Mouse (Mus musculus): ENCODE data around the gene Srsf3. TPM values are rescaled to one million over a fixed set of nuclear protein-coding genes. Genes with fewer than 3 reads are reported as not detected.
A peak's percentile ranks its signal among the peaks of the same experiment; 100 is the strongest.

The Srsf3 gene
- polyA plus RNA-seq, 1 experiment, result 69.4 TPM

DNA sequence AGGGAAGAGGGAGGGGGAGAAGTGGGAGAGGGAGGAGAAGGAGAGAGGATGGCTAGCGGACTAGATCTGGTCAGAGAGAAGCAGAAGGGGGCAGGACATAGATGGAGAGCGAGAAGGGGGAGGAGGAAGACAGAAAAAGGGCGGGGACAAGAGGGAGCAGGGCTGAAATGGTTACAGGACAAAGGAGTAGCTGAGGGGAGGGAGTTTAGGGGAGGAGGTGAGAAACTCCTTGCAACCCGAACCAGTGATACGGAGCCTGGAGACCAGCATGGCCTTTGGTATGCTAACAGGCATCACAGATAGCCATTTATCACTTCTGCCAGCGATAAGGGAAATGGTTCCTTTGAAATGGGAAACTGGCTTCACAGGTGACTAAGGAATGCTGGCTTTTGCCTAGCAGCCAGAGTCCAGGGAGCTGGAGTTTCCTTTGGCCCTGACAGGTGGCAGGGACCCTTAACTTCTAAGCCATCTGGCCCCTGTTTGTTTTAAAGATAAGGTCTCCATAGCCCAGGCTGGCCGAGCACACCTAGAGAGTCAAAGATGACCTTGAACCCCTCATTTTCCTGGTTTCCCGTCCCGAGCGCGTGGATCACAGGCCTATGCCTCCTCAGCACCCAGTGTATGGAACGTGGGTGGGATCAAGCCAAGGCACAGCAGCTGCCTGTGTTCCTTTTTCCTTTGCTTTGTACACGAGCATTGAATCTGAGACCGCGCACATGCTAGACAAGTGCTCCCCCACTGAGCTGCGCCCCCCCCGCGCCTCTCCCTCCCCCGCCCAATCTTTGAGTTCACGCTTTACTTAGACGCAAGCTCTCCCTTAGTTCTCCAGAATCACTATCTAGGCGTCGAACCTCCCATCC, 48.6 kb downstream of the Srsf3 start:
- Histone ChIP-seq H3K27me3 (ENCODE audit: control insufficient read depth, insufficient read depth, low read length) (no peaks in the 10 kb centered on the region), H3K4me1 (ENCODE audit: control insufficient read depth, insufficient read depth, insufficient read length, low read length) (peaks cover 18% of the 10 kb centered on the region), H3K36me3 (ENCODE audit: control insufficient read depth, insufficient read depth, low read length) (no peaks in the 10 kb centered on the region), H3K27ac (ENCODE audit: insufficient read depth, low read depth, low read length) (peak overlapping the region; percentile 29; the same call in 1 of the 2 replicates), H3K4me3 (ENCODE audit: low read depth, low read length) (no peak overlapping the region)
- TF ChIP-seq CTCF (IDR thresholded peaks at IDR 0.05; ENCODE audit: extremely low read depth, insufficient read length, insufficient replicate concordance, low read depth, low read length) (no peak), POLR2A (IDR thresholded peaks at IDR 0.05; ENCODE audit: low read depth, low read length) (no peak)
- 11% methylated on average over 23 of the region's 23 CpGs for WGBS

DNA sequence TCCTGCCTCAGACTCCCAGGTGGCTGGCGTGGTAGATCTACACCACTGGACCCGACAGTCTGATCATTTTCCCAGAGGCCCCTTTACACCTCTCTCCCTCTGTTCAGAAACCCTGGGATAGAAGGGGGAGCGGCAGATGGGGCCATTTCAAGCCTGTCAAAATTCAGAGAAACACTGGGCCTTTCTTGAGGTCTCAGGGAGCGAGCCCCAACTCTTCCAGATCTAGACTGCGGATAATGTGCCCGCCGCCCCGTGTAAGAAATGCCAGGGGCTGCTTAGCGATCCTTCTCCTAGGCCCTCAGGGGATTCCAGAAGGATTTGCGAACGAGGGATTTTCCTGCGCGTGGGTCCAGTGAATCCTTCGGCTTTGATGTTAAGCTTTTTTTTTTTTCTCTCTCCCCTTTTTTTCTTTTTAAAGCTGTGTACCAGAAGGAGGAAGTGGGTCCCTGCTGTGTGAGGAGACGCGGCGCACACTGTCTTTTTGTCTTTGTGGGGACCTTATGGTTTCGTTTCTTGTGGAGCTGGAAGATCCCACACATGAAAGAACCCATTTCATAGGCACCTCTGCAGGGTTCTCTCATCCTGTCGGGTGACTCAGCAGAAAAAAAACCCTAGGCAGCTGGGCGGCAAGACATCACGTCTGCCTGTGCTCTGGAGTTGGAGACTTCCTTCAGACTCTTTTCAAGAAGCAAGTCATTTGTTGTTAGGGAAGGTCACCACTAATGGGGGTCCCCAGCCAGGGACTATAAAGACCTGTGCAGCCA, 49.4 kb downstream of the Srsf3 start:
- peaks cover 18% of the 10 kb centered on the region for H3K4me1 ChIP-seq (ENCODE audit: control insufficient read depth, insufficient read depth, insufficient read length, low read length)
- no peaks in the 10 kb centered on the region for H3K36me3 ChIP-seq (ENCODE audit: control insufficient read depth, insufficient read depth, low read length)
- WGBS, result 57% methylated on average over 21 of the region's 21 CpGs
- peak overlapping the region; percentile 20 for H3K4me3 ChIP-seq (ENCODE audit: low read depth, low read length)
- H3K27ac ChIP-seq (ENCODE audit: insufficient read depth, low read depth, low read length), result no peak overlapping the region
- no peaks in the 10 kb centered on the region for H3K27me3 ChIP-seq (ENCODE audit: control insufficient read depth, insufficient read depth, low read length)
- TF ChIP-seq POLR2A (IDR thresholded peaks at IDR 0.05; ENCODE audit: low read depth, low read length), result no peak
- TF ChIP-seq CTCF (IDR thresholded peaks at IDR 0.05; ENCODE audit: extremely low read depth, insufficient read length, insufficient replicate concordance, low read depth, low read length), result no peak

DNA sequence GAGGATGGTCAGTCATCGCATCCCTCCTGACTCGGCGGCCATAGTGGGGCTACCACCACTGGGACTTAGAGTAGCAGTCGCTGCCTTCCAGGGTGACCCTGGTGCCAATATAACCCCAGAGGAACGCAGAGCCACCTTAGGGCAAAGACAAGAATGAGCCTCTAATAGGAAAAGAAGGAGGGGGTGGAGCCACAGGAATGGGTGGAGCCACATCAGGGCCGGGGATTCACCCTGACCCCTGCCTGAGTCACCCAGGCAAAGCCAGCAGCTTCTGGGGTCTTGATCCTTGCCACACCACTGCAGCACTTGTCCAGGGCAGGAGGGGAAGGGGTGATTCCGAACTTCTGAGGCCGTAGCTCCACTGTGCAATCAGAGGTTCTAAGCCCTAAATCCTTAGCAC, 51.2 kb downstream of the Srsf3 start:
- TF ChIP-seq POLR2A (IDR thresholded peaks at IDR 0.05; ENCODE audit: low read depth, low read length) (no peak), CTCF (IDR thresholded peaks at IDR 0.05; ENCODE audit: extremely low read depth, insufficient read length, insufficient replicate concordance, low read depth, low read length) (no peak)
- WGBS, result 95% methylated on average over 8 of the region's 8 CpGs
- Histone ChIP-seq H3K27me3 (ENCODE audit: control insufficient read depth, insufficient read depth, low read length) (no peaks in the 10 kb centered on the region), H3K4me3 (ENCODE audit: low read depth, low read length) (no peak overlapping the region), H3K36me3 (ENCODE audit: control insufficient read depth, insufficient read depth, low read length) (no peaks in the 10 kb centered on the region), H3K27ac (ENCODE audit: insufficient read depth, low read depth, low read length) (no peak overlapping the region), H3K4me1 (ENCODE audit: control insufficient read depth, insufficient read depth, insufficient read length, low read length) (peaks cover 18% of the 10 kb centered on the region)

DNA sequence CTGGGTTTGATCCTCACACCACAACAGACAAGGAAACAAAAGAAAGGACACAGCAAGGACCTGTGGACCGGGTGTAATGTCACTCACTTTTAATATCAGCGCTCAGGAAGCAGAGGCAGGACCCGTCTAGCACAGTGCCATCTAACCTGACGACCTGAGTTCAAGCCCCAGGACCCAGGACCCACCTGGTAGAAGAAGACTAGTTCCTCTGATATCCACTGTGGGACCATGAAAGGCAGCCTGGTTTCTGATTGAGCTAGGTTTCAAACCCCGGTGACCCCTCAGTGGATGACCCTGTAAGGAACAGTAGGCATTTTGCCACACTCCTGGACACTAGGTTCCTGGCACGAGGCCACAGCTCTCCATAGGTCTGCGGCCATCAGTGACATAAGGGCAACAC, 52.2 kb downstream of the Srsf3 start:
- Histone ChIP-seq H3K27me3 (ENCODE audit: control insufficient read depth, insufficient read depth, low read length) (no peaks in the 10 kb centered on the region), H3K27ac (ENCODE audit: insufficient read depth, low read depth, low read length) (peak overlapping the region; percentile 3; the same call in 1 of the 2 replicates), H3K4me1 (ENCODE audit: control insufficient read depth, insufficient read depth, insufficient read length, low read length) (peaks cover 18% of the 10 kb centered on the region), H3K4me3 (ENCODE audit: low read depth, low read length) (no peak overlapping the region), H3K36me3 (ENCODE audit: control insufficient read depth, insufficient read depth, low read length) (no peaks in the 10 kb centered on the region)
- TF ChIP-seq CTCF (IDR thresholded peaks at IDR 0.05; ENCODE audit: extremely low read depth, insufficient read length, insufficient replicate concordance, low read depth, low read length), result no peak
- no peak for TF ChIP-seq POLR2A (IDR thresholded peaks at IDR 0.05; ENCODE audit: low read depth, low read length)
- WGBS, result 76% methylated on average over 7 of the region's 7 CpGs

DNA sequence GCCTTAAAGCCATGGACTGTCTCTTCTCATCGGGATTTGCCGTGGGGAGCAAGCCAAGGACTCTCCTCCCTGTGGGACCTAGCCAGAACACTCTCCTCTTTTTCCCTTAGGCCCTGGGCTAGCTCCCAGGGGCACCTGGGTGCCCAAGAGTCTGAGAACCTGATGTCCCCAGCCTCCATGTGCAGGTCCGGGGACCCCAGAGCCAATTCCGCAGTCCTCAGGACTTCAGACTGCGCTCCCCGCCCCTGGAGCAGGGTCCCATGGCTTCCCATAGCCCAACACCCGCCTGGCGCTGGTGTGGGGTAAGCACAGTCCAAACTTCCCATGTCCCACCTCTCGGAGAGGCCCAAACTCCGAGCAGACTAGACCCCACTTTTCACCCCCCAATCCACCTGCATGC, 52.8 kb downstream of the Srsf3 start:
- no peak for TF ChIP-seq POLR2A (IDR thresholded peaks at IDR 0.05; ENCODE audit: low read depth, low read length)
- Histone ChIP-seq H3K36me3 (ENCODE audit: control insufficient read depth, insufficient read depth, low read length) (no peaks in the 10 kb centered on the region), H3K4me3 (ENCODE audit: low read depth, low read length) (no peak overlapping the region), H3K4me1 (ENCODE audit: control insufficient read depth, insufficient read depth, insufficient read length, low read length) (peaks cover 18% of the 10 kb centered on the region), H3K27ac (ENCODE audit: insufficient read depth, low read depth, low read length) (no peak overlapping the region), H3K27me3 (ENCODE audit: control insufficient read depth, insufficient read depth, low read length) (no peaks in the 10 kb centered on the region)
- 85% methylated on average over 10 of the region's 10 CpGs for WGBS

DNA sequence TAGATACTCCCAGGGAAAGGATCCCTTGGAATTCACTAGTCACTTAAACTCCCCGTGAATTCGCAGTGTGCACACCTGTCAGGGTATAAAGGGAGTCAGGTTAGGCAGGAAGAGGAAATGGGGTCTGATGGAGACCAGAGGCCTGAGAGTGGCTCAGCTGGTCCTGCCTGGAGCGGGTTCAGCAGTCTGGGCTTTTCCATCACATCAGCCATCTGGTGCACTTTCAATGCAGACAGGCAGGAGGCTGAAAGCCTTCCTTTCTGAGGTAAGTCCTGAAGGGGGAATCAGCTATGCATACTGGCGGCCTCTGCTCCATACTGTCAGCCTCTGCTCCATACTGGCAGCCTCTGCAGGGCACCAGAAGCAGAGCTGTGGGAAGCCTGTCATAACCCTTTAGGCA, 54.5 kb downstream of the Srsf3 start:
- 83% methylated on average over 4 of the region's 4 CpGs for WGBS
- H3K4me3 ChIP-seq (ENCODE audit: low read depth, low read length), result no peak overlapping the region
- no peaks in the 10 kb centered on the region for H3K36me3 ChIP-seq (ENCODE audit: control insufficient read depth, insufficient read depth, low read length)
- H3K4me1 ChIP-seq (ENCODE audit: control insufficient read depth, insufficient read depth, insufficient read length, low read length), result peaks cover 9% of the 10 kb centered on the region
- no peaks in the 10 kb centered on the region for H3K27me3 ChIP-seq (ENCODE audit: control insufficient read depth, insufficient read depth, low read length)
- H3K27ac ChIP-seq (ENCODE audit: insufficient read depth, low read depth, low read length), result no peak overlapping the region
- no peak for TF ChIP-seq CTCF (IDR thresholded peaks at IDR 0.05; ENCODE audit: extremely low read depth, insufficient read length, insufficient replicate concordance, low read depth, low read length)
- TF ChIP-seq POLR2A (IDR thresholded peaks at IDR 0.05; ENCODE audit: low read depth, low read length), result no peak

DNA sequence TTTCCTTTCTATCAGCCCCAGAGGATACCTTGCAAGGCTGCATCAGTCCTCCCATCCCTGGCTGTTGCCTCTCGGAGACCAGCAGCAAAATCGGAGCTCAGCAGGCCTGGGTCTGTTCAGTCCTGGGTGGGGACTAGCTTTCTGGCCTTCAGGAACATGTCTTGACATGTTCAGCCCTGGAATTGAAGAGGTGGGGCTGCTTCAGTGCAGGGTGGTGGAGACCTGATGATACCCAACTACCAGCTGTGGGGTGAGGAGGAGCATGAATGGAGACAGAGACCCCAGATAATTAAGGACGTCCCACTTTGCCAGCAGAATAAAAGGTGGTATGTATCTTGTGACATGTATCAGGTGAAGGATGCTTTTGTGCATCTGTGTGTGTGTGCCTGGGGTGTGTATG, 58.3 kb downstream of the Srsf3 start, which contains the start of gene Cdkn1a:
Gene Cdkn1a (plus strand): TSS at position 201 of the 400 bp plus-strand sequence.
- no peaks in the 10 kb centered on the region for H3K4me1 ChIP-seq (ENCODE audit: control insufficient read depth, insufficient read depth, insufficient read length, low read length)
- H3K27ac ChIP-seq (ENCODE audit: insufficient read depth, low read depth, low read length), result no peak within 1 kb of the TSS
- TF ChIP-seq POLR2A (IDR thresholded peaks at IDR 0.05; ENCODE audit: low read depth, low read length) (no peak), CTCF (IDR thresholded peaks at IDR 0.05; ENCODE audit: extremely low read depth, insufficient read length, insufficient replicate concordance, low read depth, low read length) (no peak)
- 89% methylated on average over 3 of the region's 3 CpGs for WGBS
- H3K36me3 ChIP-seq (ENCODE audit: control insufficient read depth, insufficient read depth, low read length), result no peaks in the 10 kb centered on the region
- H3K4me3 ChIP-seq (ENCODE audit: low read depth, low read length), result no peak within 1 kb of the TSS
- no peaks in the 10 kb centered on the region for H3K27me3 ChIP-seq (ENCODE audit: control insufficient read depth, insufficient read depth, low read length)
